Mouse (Mus musculus): ENCODE measurements at regions not wholly inside any gene's neighbourhood (a gene's known extent, or its start where the extent isn't known, plus 50 kb on each side); places are given as distances from the start of the nearest gene placed in this dataset.

DNA sequence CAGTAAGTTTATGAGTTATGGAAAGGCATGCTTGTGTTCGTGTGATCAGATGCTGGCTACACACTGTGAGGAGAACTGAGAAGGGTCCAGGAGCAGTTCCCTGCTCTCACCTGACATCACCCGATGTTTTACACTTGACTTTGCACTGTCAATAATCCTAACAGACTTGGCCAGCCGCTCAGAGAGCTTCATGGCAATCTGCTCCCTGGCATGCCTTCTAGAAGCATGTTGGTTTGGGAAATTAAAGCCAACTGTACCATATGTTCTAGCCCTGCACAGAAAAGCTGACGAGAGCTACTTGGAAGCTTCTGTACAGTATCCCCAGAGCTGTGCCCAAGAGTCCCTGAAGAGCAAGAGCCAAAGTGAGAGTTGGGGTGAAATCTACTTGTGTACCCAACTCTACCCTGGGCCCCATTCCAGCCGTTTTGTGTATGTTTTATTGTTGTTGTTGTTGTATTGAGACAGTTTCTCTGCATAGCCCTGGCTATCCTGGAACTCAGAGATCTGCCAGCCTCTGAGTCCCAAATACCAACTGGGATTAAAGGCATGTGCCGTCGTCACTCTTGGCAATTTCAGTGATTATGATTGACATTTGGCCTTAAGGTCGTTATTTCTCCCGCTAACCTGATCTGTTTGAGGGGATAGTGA, 56.5 kb upstream of the Cnksr3 start:
- no peak for DNase-seq (ENCODE audit: inconsistent age in 2 of 2, low spot score in 1 of 2)

DNA sequence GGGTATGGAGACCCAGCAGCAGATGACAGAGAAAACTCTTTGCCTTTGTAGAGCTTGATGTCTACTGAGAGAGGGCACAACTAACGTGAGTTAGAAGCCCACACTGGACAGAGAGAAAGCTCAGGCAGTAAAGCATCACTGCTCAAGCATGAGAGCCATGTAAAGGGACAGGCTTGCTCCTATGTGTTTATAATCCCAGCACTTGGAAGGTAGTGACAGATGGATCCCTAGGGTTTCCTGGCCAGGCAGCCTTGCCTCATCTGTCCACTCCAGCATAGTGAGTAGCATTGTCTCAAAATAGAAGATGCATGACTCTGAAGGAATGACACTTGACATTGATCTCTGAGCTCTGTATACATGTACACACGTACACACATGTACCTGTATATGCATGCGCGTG, 55.9 kb upstream of the Cnksr3 start:
- no peak for DNase-seq (ENCODE audit: inconsistent age in 2 of 2, low spot score in 1 of 2)

DNA sequence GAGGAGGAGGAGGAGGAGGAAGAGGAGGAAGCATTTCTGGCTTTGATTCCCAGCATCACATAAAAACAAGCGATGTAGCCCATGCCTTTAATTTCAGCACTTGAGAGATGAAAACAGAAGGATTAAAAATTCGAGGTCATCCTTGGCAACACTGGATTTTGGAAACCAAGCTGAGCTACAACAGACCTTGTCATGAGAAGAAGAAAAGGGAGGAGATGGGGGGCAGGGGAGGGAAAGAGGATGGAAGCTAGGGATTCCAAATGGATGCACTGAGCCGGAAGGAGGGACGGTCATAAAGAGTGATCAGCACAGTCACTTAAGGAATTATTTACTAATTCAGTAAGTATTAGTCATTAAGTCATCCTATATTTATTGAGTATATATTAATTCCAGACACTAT, 55.1 kb upstream of the Cnksr3 start:
- no peak for DNase-seq (ENCODE audit: inconsistent age in 2 of 2, low spot score in 1 of 2)

DNA sequence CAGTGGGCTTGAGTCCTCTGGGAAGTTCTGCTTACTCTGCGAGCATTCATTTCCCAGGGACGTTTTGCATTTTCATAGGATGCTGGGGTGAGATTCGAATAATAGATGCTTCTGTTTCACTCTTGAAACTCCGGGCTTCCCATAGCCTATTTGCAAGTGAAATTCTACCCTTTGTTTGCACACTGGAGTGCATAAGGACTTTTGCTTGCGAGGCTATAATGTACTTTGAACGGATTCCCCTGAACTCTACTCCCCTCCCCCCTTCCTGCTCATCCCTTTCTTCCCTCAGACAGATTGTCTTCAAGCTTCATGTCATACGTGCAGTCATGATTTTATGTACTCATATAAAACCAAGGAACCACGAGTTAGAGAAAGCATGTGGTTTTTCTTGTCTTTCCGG, 53.4 kb upstream of the Cnksr3 start:
- DNase-seq (ENCODE audit: inconsistent age in 2 of 2, low spot score in 1 of 2) = no peak

DNA sequence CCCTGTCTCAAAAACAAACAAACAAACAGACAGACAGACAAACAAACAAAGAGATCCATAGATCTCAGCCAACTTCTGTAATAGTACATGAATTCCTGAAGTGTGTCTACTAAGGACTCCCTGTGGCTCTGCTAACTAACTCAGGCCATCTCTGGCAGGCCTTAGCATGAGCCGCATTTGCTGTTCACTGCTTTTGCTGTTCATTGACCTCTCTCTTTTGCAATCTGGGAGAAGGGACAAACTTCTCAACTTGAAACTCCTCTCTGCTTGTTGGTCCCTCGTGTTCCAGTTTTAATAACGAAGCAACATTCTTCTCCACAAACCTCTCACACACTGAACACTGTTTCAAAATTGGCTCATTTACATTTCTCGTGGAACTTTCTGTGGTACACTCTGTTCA, 52.7 kb upstream of the Cnksr3 start:
- DNase-seq (ENCODE audit: inconsistent age in 2 of 2, low spot score in 1 of 2) = no peak
